Mouse (Mus musculus): ENCODE data around the gene Zfp764. TPM values are rescaled to one million over a fixed set of nuclear protein-coding genes. Genes with fewer than 3 reads are reported as not detected.
"Not testable (repeated sequence)": the region's sequence is repeated elsewhere in the genome, so short reads cannot be mapped to it uniquely, and the experiment has no call there.

Gene Zfp764
- polyA plus RNA-seq, 1 experiment from 2014 or later = 1.3 TPM

DNA sequence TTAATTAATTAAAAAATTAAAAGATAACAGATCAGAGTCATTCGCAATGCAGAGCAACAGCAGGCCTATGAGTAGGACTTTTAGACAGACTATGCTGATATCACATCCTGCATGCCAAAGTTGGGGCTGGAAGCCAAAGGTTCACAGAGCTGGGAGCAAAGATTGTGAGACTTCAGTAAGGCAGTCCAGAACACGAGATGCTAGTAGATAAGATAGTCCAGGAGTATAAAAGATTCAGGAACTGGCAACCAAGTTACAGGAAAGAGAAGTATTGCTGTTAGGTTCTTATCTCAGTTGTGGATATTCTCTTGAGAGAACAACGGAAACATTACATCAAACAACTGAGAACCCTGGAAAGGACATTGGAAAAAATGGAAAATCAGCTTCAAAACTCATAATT, 19.7 kb upstream of the Zfp764 start:
- H3K36me3 ChIP-seq (ENCODE audit: control insufficient read depth, insufficient read depth) = no peaks in the 10 kb centered on the region
- H3K4me3 ChIP-seq (ENCODE audit: low read depth, low read length) = no peak overlapping the region
- no peak for ATAC-seq (ENCODE audit: low read depth)
- WGBS (ENCODE audit: insufficient replicate concordance) = 38% methylated on average over 3 of the region's 3 CpGs
- no peak overlapping the region for H3K4me2 ChIP-seq (ENCODE audit: low read depth, low read length)
- H3K27me3 ChIP-seq (ENCODE audit: control insufficient read depth, insufficient read depth, low read depth, low read length) = no peaks in the 10 kb centered on the region; the same call in 1 of the 2 replicates
- no peaks in the 10 kb centered on the region for H3K9me3 ChIP-seq (replicated peaks; ENCODE audit: control insufficient read depth, low read length)
- H3K4me1 ChIP-seq (ENCODE audit: control insufficient read depth, low read depth, low read length) = peaks cover 8% of the 10 kb centered on the region
- H3K27ac ChIP-seq (ENCODE audit: low read length) = no peak overlapping the region
- H3K9ac ChIP-seq (ENCODE audit: low read depth, low read length) = no peak overlapping the region

DNA sequence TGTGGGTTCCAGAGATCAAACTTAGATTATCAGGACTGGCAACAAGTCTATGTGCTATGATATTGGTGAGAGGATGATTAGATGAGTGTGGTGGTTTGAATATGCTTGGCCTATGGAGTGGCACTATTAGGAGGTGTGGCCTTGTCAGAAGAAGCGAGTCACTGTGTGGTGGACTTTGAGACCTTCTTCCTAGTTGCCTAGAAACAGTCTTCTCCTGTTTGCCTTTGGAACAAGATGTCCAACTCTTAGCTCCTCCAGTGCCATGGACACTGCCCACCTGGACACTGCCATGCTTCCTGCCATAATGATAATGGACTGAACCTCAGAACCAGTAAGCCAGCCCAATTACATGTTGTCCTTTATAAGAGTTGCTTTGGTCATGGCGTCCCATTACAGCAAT, 19.3 kb upstream of the Zfp764 start:
- Histone ChIP-seq H3K27ac (ENCODE audit: low read length) (no peak overlapping the region), H3K4me2 (ENCODE audit: low read depth, low read length) (no peak overlapping the region), H3K27me3 (ENCODE audit: control insufficient read depth, insufficient read depth, low read depth, low read length) (no peaks in the 10 kb centered on the region; the same call in 1 of the 2 replicates), H3K4me1 (ENCODE audit: control insufficient read depth, low read depth, low read length) (peaks cover 12% of the 10 kb centered on the region), H3K36me3 (ENCODE audit: control insufficient read depth, insufficient read depth) (no peaks in the 10 kb centered on the region), H3K4me3 (ENCODE audit: low read depth, low read length) (no peak overlapping the region), H3K9ac (ENCODE audit: low read depth, low read length) (no peak overlapping the region), H3K9me3 (replicated peaks; ENCODE audit: control insufficient read depth, low read length) (no peaks in the 10 kb centered on the region)
- no peak for ATAC-seq (ENCODE audit: low read depth)
- WGBS (ENCODE audit: insufficient replicate concordance) = 68% methylated on average over 2 of the region's 2 CpGs

DNA sequence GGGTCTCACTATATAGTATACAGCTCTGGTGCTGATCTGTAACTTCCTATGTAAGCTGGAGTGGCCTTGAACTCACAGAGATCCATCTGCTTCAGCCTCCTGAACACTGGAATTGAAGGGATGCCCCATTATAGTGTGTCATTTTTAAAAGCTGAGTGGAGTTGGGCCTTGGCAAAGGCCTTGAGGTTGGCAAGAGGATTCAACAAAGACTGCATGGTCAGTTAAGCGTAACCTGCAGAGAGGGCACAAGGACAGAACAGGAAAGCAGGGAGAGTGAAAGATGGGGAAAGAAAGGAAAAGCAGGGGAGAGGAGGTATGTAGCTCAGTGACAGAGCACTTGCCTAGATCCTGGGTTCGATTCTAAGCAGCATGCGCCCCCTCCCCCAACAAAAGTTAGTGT, 18.7 kb upstream of the Zfp764 start:
- Histone ChIP-seq H3K9ac (ENCODE audit: low read depth, low read length) (no peak overlapping the region), H3K4me1 (ENCODE audit: control insufficient read depth, low read depth, low read length) (peaks cover 13% of the 10 kb centered on the region), H3K9me3 (replicated peaks; ENCODE audit: control insufficient read depth, low read length) (no peaks in the 10 kb centered on the region), H3K4me3 (ENCODE audit: low read depth, low read length) (no peak overlapping the region), H3K36me3 (ENCODE audit: control insufficient read depth, insufficient read depth) (no peaks in the 10 kb centered on the region), H3K27me3 (ENCODE audit: control insufficient read depth, insufficient read depth, low read depth, low read length) (no peaks in the 10 kb centered on the region; the same call in 1 of the 2 replicates), H3K27ac (ENCODE audit: low read length) (no peak overlapping the region), H3K4me2 (ENCODE audit: low read depth, low read length) (no peak overlapping the region)
- no peak for ATAC-seq (ENCODE audit: low read depth)
- 84% methylated on average over 3 of the region's 3 CpGs for WGBS (ENCODE audit: insufficient replicate concordance)

DNA sequence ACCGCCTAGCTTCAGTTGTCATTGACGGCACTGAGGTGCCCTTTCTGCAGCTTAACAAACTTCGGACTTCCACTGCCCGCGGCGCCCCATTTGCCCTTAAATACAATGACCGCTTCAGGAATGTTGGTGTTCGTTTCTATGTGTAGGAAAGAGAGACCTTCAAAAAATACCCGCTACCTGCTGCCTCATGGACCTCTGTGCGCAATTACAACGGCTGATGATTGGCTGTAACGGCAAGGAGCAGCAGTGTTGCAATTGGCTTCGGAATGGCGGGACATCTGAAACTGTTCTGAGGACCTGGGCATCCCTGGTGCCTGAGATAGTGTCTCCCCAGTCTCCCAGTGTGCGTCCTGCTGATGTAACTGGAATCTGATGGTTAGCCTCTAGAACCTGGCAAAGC, 15.6 kb upstream of the Zfp764 start:
- H3K4me3 ChIP-seq (ENCODE audit: low read depth, low read length) = peak overlapping the region; percentile 84
- no peaks in the 10 kb centered on the region for H3K9me3 ChIP-seq (replicated peaks; ENCODE audit: control insufficient read depth, low read length)
- no peak overlapping the region for H3K27ac ChIP-seq (ENCODE audit: low read length)
- peaks cover 3% of the 10 kb centered on the region; the same call in 1 of the 2 replicates for H3K36me3 ChIP-seq (ENCODE audit: control insufficient read depth, insufficient read depth)
- H3K27me3 ChIP-seq (ENCODE audit: control insufficient read depth, insufficient read depth, low read depth, low read length) = no peaks in the 10 kb centered on the region; the same call in 1 of the 2 replicates
- ATAC-seq (ENCODE audit: low read depth) = peak; percentile 57
- H3K9ac ChIP-seq (ENCODE audit: low read depth, low read length) = peak overlapping the region; percentile 86
- H3K4me2 ChIP-seq (ENCODE audit: low read depth, low read length) = peak overlapping the region; percentile 72
- H3K4me1 ChIP-seq (ENCODE audit: control insufficient read depth, low read depth, low read length) = peaks cover 13% of the 10 kb centered on the region
- WGBS (ENCODE audit: insufficient replicate concordance) = 1% methylated on average over 15 of the region's 15 CpGs

DNA sequence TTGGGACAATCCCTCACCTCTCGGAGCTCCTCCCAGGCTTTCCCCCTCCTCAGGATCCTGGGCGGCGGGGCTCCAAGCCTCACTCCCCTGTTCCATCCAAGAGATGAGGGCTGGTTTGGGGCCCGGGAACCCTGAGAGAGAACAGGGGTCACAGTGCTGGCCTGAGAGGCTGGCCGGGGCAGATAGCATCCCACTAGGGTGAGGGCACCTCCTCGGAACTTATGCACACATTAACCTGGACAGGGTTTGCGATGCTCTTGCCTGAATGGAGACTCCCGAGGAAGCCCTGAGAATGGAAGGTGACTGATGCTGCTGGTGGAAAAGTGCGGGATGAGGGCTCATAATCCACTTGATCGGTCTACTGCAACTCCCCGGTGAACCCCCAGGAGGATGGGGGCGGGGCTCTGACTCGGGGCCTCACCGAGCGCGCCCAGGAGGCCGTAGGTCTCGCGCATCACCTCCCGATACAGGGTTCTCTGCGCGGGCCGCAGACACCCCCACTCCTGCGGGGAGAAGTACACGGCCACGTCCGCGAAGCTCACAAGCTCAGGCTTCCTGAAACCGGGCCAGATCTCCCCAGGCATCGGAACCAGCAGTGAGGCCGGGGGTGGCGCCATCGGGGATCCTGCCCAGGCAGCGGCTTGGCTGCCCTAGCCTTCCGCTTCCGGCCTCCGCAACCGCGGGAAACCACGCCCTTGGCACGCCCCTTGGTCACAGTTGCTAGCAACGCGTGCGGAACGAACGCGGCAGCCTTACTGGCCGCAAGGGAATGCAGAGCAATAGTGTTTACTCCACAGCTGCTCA, 15.0 kb upstream of the Zfp764 start, which contains the start of gene Zfp688:
Gene Zfp688, minus strand, starts transcription at position 681 of the 804 bp plus-strand sequence.
- Histone ChIP-seq H3K36me3 (ENCODE audit: control insufficient read depth, insufficient read depth) (peaks cover 3% of the 10 kb centered on the region; the same call in 1 of the 2 replicates), H3K4me2 (ENCODE audit: low read depth, low read length) (peak within 1 kb of the TSS; percentile 72), H3K4me1 (ENCODE audit: control insufficient read depth, low read depth, low read length) (peaks cover 13% of the 10 kb centered on the region), H3K9ac (ENCODE audit: low read depth, low read length) (peak within 1 kb of the TSS; percentile 86), H3K4me3 (ENCODE audit: low read depth, low read length) (peak within 1 kb of the TSS; percentile 84), H3K9me3 (replicated peaks; ENCODE audit: control insufficient read depth, low read length) (no peaks in the 10 kb centered on the region), H3K27ac (ENCODE audit: low read length) (peak within 1 kb of the TSS; percentile 57), H3K27me3 (ENCODE audit: control insufficient read depth, insufficient read depth, low read depth, low read length) (no peaks in the 10 kb centered on the region; the same call in 1 of the 2 replicates)
- 2% methylated on average over 48 of the region's 48 CpGs for WGBS (ENCODE audit: insufficient replicate concordance)
- peak; percentile 94 for ATAC-seq (ENCODE audit: low read depth)

DNA sequence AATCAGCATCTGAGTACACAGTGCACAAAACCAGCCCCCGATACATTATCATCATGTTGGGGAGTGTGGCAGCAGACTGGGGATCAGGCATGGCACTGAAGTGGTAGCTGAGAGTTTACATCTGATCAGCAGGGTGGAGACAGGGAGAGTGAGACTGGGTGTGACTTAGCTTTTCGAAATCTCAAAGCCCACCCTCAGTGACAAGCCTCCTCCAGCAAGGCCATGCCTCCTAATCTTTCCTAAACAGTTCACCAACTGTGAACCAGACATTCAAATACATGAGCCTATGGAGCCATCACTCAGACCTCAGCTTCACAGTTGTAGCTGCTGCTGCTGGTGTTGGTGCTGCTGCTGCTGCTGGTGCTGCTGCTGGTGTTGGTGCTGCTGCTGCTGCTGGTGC, 4.8 kb upstream of the Zfp764 start:
- H3K36me3 ChIP-seq (ENCODE audit: control insufficient read depth, insufficient read depth) = no peaks in the 10 kb centered on the region
- H3K9ac ChIP-seq (ENCODE audit: low read depth, low read length) = no peak overlapping the region
- 43% methylated on average over 2 of the region's 2 CpGs for WGBS (ENCODE audit: insufficient replicate concordance)
- H3K27ac ChIP-seq (ENCODE audit: low read length) = no peak overlapping the region
- H3K4me3 ChIP-seq (ENCODE audit: low read depth, low read length) = no peak overlapping the region
- no peak overlapping the region for H3K4me2 ChIP-seq (ENCODE audit: low read depth, low read length)
- ATAC-seq (ENCODE audit: low read depth) = no peak
- no peaks in the 10 kb centered on the region for H3K27me3 ChIP-seq (ENCODE audit: control insufficient read depth, insufficient read depth, low read depth, low read length)
- no peaks in the 10 kb centered on the region for H3K9me3 ChIP-seq (replicated peaks; ENCODE audit: control insufficient read depth, low read length)
- no peaks in the 10 kb centered on the region; the same call in 1 of the 2 replicates for H3K4me1 ChIP-seq (ENCODE audit: control insufficient read depth, low read depth, low read length)

DNA sequence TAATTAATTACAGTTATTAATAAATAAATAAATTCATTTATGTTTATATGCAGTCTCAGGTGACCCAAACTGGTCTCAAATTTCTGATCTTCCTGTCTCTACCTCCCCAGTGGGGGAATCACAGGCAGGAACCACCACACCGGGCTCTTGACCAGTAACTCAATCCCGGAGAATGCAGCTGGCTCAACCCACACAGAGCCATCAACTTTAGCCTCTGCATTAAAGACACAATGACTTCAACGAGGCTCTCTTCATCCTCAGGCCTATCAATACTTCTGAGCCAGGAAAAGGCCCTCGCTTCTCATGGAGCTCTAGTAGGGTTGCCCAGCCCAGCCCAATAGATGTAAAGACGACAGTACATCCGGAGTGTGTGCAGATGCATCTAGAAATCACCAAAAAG, 2.5 kb downstream of the Zfp764 start:
- not testable (repeated sequence) for H3K9me3 ChIP-seq (replicated peaks; ENCODE audit: control insufficient read depth, low read length); ATAC-seq (ENCODE audit: low read depth); H3K27ac ChIP-seq (ENCODE audit: low read length); H3K4me3 ChIP-seq (ENCODE audit: low read depth, low read length); H3K4me2 ChIP-seq (ENCODE audit: low read depth, low read length); H3K9ac ChIP-seq (ENCODE audit: low read depth, low read length); H3K4me1 ChIP-seq (ENCODE audit: control insufficient read depth, low read depth, low read length); H3K36me3 ChIP-seq (ENCODE audit: control insufficient read depth, insufficient read depth); H3K27me3 ChIP-seq (ENCODE audit: control insufficient read depth, insufficient read depth, low read depth, low read length)
- 82% methylated on average over 6 of the region's 6 CpGs for WGBS (ENCODE audit: insufficient replicate concordance)

DNA sequence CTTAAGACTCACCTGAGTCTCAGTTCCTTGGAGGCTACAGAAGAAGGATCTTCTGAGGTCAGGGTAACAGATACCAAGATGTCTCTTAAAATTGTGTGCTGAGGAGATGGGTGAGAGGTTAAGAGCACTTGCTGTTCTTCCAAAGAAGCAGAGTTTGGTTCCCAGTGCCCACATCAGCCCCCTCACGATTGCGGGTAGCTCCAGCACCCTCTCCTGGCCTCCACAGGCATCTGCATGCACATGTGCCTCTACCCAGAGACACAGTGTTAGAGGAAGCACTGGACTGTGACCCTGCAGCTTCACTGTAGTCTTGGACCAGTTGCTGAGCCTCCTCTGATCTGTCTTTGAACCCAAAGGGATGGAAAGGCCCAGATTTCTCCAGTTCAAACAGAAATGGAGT, 3.6 kb downstream of the Zfp764 start:
- ATAC-seq (ENCODE audit: low read depth) = no peak
- H3K9me3 ChIP-seq (replicated peaks; ENCODE audit: control insufficient read depth, low read length) = no peaks in the 10 kb centered on the region
- no peaks in the 10 kb centered on the region for H3K36me3 ChIP-seq (ENCODE audit: control insufficient read depth, insufficient read depth)
- no peak overlapping the region for H3K4me3 ChIP-seq (ENCODE audit: low read depth, low read length)
- peaks cover 2% of the 10 kb centered on the region; the same call in 1 of the 2 replicates for H3K4me1 ChIP-seq (ENCODE audit: control insufficient read depth, low read depth, low read length)
- no peaks in the 10 kb centered on the region for H3K27me3 ChIP-seq (ENCODE audit: control insufficient read depth, insufficient read depth, low read depth, low read length)
- 42% methylated on average over 2 of the region's 2 CpGs for WGBS (ENCODE audit: insufficient replicate concordance)
- no peak overlapping the region for H3K27ac ChIP-seq (ENCODE audit: low read length)
- no peak overlapping the region for H3K4me2 ChIP-seq (ENCODE audit: low read depth, low read length)
- H3K9ac ChIP-seq (ENCODE audit: low read depth, low read length) = no peak overlapping the region

DNA sequence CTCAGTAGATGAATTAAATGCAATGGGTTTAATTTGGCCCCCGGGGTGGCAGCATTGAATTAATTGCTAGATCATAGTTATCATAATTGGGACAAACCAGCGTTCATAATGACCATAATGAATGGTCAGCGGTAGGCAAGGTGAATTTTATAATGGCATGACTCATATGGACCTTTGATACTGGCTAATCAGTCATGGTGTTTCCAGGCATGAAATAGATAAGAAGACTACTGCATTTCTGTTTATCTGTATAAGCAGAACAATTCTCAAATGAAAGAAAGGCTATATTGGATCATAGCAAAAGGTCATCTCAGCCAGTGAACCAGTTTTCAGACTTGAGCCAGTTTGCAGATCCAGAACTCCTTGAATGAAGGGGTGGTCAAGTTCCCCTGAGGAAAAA, 6.3 kb downstream of the Zfp764 start:
- H3K4me3 ChIP-seq (ENCODE audit: low read depth, low read length) = no peak overlapping the region
- H3K4me2 ChIP-seq (ENCODE audit: low read depth, low read length) = no peak overlapping the region
- no peaks in the 10 kb centered on the region for H3K27me3 ChIP-seq (ENCODE audit: control insufficient read depth, insufficient read depth, low read depth, low read length)
- no peak overlapping the region; the same call in 1 of the 2 replicates for H3K9ac ChIP-seq (ENCODE audit: low read depth, low read length)
- peaks cover 2% of the 10 kb centered on the region; the same call in 1 of the 2 replicates for H3K4me1 ChIP-seq (ENCODE audit: control insufficient read depth, low read depth, low read length)
- no peak overlapping the region for H3K27ac ChIP-seq (ENCODE audit: low read length)
- no peak for ATAC-seq (ENCODE audit: low read depth)
- no peaks in the 10 kb centered on the region for H3K9me3 ChIP-seq (replicated peaks; ENCODE audit: control insufficient read depth, low read length)
- WGBS (ENCODE audit: insufficient replicate concordance) = 39% methylated on average over 3 of the region's 3 CpGs
- no peaks in the 10 kb centered on the region for H3K36me3 ChIP-seq (ENCODE audit: control insufficient read depth, insufficient read depth)

All from liver, embryonic 16.5 days (tissue).